Mouse (Mus musculus): ENCODE measurements around the gene Tecta.

- no peak for TF ChIP-seq USF1 (IDR thresholded peaks at IDR 0.05; ENCODE audit: low read depth)
- no peak for TF ChIP-seq POLR2A (IDR thresholded peaks at IDR 0.05; ENCODE audit: insufficient read length, low read depth)
- TF ChIP-seq MAX (IDR thresholded peaks at IDR 0.05; ENCODE audit: low read depth): no peak
- TF ChIP-seq E2F4 (IDR thresholded peaks at IDR 0.05; ENCODE audit: insufficient read depth): no peak
- TF ChIP-seq POLR2AphosphoS2 (IDR thresholded peaks at IDR 0.05; ENCODE audit: insufficient read length, low read depth): no peak
- TF ChIP-seq MYOD1 (IDR thresholded peaks at IDR 0.05; ENCODE audit: control insufficient read depth in 1 of 3, insufficient read length in 2 of 3, low read depth in 2 of 3): no peak
- TF ChIP-seq TCF12 (IDR thresholded peaks at IDR 0.05; ENCODE audit: insufficient read depth, poor library complexity, severe bottlenecking): no peak
These were observed 81.2 kb downstream of the Tecta start for GRCm38 (mm10) chr9:42318455-42318987.

All from myocyte (in vitro differentiated cells).